In genomic region chr10:17427316-17427715, GRCm38 (mm10) we compare ENCODE assay signal across 12 mouse cellular contexts.
"Had no signal": no experiment of that assay in that cellular context is flagged by ENCODE, and none has a peak within 500 bp of the region (broad histone marks: within the 10 kb centered on the region; RNA-seq: fewer than 3 reads in every experiment).

No protein-coding gene starts in this region.

- H3K4me3 ChIP-seq: liver, embryonic 15.5 days; midbrain, embryonic 13.5 days; midbrain, embryonic 15.5 days; neural tube, embryonic 12.5 days had no signal

- ATAC-seq: midbrain, embryonic 13.5 days; midbrain, embryonic 15.5 days had no signal

- H3K36me3 ChIP-seq: liver, embryonic 15.5 days; midbrain, embryonic 13.5 days; midbrain, embryonic 15.5 days; neural tube, embryonic 12.5 days had no signal

- H3K4me2 ChIP-seq: liver, embryonic 15.5 days; lung, embryonic 14.5 days; midbrain, embryonic 11.5 days; midbrain, embryonic 13.5 days; midbrain, embryonic 15.5 days; neural tube, embryonic 12.5 days had no signal

- H3K4me1 ChIP-seq: liver, embryonic 15.5 days; midbrain, embryonic 13.5 days; midbrain, embryonic 15.5 days; neural tube, embryonic 12.5 days had no signal

- H3K9ac ChIP-seq: liver, embryonic 15.5 days; lung, embryonic 14.5 days; midbrain, embryonic 13.5 days; midbrain, embryonic 15.5 days; neural tube, embryonic 12.5 days had no signal

- H3K27ac ChIP-seq: liver, embryonic 15.5 days; midbrain, embryonic 13.5 days; midbrain, embryonic 15.5 days; neural tube, embryonic 12.5 days had no signal

- H3K27me3 ChIP-seq: liver, embryonic 15.5 days; midbrain, embryonic 13.5 days; midbrain, embryonic 15.5 days; neural tube, embryonic 12.5 days had no signal

- DNase-seq: lung, adult 18-20 months; lung, embryonic 14.5 days; lung, postnatal 10 days; lung, postnatal 4 days; right cerebral cortex, postnatal 14 days; thymus, adult 2 months; thymus, postnatal 36 days had no signal

- H3K9me3 ChIP-seq: liver, embryonic 15.5 days; midbrain, embryonic 13.5 days; midbrain, embryonic 15.5 days; neural tube, embryonic 12.5 days had no signal
